Mouse (Mus musculus) bone marrow, adult 2 months (tissue): ENCODE results near the gene Zfp664.

Source experiments
- CTCF ChIP-seq: fragments of 200-500 bp; IDR thresholded peaks from 2 replicates; pipeline ENCODE4 v1.5.1; 2011; ENCODE audit warnings: low read length, control low read depth; ENCODE audit not compliant: control insufficient read depth, insufficient read depth
- POLR2A ChIP-seq: fragments of 200-500 bp; IDR thresholded peaks from 2 replicates; pipeline ENCODE4 v1.6.1; 2011; ENCODE audit warnings: low read depth, mild to moderate bottlenecking, control low read depth, low read length, borderline replicate concordance; ENCODE audit not compliant: control insufficient read depth

DNA sequence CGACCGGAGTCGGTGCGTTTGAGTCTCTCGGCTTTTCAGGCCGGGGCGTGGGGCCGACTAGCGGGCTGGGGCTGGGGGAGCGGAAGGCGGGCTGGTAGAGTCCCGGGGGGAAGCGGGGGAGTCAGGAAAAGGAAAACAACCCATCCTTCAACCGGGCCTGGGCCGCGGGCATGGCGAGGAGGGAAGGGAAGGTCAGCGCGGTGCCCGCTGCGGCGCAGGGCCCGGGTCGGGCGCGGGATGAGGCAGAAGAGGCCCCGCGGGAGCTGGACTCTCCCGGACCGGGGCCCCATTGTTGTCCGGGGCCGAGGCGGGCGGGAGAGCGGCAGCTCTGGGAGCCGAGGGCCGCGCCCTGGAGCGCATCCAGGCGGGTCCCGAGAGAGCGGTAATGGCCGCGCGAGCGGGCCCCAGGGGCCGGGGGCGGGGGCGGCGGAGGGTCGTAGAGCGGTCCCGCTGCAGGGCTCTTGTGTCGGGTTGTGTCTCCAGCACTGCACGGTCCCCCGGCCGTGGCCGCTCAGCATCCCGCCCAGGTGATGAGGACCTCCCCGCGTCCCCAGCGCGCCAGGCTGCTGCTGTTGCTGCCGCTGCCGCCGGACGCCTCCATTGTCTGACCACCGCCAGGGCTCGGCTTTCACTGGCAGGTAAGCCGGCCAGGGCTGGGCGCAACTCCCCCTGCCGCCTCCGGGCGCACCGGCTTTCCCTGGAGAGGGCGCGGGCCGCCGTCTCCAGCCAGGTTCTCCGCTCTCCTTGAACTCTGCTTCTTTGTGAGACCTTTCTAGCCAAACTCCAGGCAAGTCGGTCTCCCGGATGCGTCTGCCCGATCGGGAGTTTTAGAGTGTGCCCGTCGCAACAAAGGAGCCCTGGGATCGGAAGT lies 615 bp downstream of the Zfp664 start:
- TF ChIP-seq CTCF (no peak), POLR2A (no peak)
